Mouse (Mus musculus) frontal cortex, postnatal 10 days (tissue): ENCODE measurements around the gene Pitpnm2.

ENCODE experiments used
- DNase-seq, 2 experiments: peaks; one replicate each; pipeline ENCODE4 v3.0.0; 2022; ENCODE audit warnings: low spot score in 2 of 2, mixed read lengths in 1 of 2

The Pitpnm2 gene

GRCm38 (mm10) chr5:124138066-124138465 lies 111.5 kb downstream of the Pitpnm2 start:
- DNase-seq = no peak

DNA sequence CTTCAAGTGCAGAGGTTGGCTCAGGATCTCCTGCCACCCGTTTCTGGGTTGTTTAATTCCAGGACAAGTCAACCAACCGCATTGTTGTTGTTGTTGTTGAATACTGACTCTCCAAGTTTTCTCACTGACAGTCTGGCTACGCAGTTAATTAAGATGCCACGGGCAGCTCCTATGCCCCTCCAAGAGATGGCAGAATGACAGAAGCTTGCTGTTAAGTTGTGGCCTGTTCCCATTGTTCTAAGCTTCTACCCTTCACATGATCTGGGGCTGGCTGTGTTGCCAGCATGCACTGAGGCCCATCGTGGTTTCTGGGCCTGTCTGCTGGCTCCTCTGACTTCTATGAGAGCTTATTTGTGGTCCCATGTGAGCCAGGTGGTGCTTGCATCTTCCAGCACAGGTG lies 115.3 kb downstream of the Pitpnm2 start:
- DNase-seq = no peak

- DNase-seq = no peak
Observed at GRCm38 (mm10) chr5:124125093-124125492, 124.5 kb downstream of the Pitpnm2 start.

DNA sequence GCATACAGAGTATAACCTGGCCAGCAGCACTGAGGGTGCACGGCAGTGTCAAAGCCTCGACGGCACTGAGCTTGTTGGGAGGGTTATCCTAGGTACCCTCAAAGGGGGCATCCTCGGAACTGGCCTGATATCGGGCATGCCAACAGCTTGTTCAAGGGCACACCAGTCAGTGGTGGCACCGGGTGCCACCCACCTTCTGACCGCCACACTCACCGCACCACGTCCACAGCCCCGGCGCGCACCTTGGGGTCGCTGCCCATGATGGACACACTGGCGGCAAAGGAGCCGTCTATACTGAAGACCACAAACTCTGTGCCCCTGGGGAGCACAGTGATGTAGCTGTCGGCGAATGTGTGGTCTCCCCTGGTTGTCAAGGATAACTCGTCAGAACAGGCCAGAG lies 127.2 kb downstream of the Pitpnm2 start:
- no peak for DNase-seq

GRCm38 (mm10) chr5:124119204-124119603 lies 130.4 kb downstream of the Pitpnm2 start:
- no peak for DNase-seq

GRCm38 (mm10) chr5:124115990-124116845 lies 133.3 kb downstream of the Pitpnm2 start, which contains the start of gene Arl6ip4:
Arl6ip4 (plus strand) TSS chr5:124116089.
- DNase-seq = peak; percentile 77 to 81

- DNase-seq = no peak
Observed at GRCm38 (mm10) chr5:124115531-124115930, 134.0 kb downstream of the Pitpnm2 start.

DNA sequence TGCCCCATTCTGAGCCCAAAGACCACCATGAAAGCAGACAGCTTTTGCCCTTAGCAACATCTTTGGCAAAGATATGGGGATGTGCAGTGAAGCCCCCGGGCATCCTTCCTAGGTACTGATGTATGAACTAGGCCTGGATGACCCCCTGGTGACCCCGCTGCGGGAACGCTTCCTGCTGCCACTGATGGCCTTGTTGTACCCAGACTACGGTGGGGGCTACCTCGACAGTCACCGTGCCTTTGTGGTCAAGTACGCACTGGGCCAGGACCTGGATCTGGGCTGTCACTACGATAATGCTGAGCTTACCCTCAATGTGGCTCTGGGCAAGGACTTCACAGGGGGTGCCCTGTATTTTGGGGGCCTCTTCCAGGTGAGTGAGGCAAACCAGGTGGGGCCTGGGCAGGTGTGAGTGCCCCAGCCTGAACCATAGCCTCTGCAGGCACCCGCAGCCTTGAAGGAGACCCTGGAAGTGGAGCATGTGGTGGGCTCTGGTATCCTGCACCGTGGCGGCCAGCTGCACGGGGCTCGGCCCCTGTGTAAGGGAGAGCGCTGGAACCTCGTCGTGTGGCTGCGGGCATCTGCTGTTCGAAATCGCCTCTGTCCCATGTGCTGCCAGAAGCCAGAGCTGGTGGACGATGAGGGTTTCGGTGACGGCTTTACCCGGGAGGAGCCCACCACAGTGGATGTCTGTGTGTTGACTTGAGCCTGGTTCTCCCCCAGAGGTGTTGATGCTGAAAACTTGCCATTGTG lies 135.1 kb downstream of the Pitpnm2 start:
- DNase-seq = no peak

- peak in 1 of 2 experiments; percentile 62 for DNase-seq
Observed at GRCm38 (mm10) chr5:124113030-124113429, 136.5 kb downstream of the Pitpnm2 start.

- DNase-seq = no peak
Observed at GRCm38 (mm10) chr5:124112531-124112930, 137.0 kb downstream of the Pitpnm2 start.

DNA sequence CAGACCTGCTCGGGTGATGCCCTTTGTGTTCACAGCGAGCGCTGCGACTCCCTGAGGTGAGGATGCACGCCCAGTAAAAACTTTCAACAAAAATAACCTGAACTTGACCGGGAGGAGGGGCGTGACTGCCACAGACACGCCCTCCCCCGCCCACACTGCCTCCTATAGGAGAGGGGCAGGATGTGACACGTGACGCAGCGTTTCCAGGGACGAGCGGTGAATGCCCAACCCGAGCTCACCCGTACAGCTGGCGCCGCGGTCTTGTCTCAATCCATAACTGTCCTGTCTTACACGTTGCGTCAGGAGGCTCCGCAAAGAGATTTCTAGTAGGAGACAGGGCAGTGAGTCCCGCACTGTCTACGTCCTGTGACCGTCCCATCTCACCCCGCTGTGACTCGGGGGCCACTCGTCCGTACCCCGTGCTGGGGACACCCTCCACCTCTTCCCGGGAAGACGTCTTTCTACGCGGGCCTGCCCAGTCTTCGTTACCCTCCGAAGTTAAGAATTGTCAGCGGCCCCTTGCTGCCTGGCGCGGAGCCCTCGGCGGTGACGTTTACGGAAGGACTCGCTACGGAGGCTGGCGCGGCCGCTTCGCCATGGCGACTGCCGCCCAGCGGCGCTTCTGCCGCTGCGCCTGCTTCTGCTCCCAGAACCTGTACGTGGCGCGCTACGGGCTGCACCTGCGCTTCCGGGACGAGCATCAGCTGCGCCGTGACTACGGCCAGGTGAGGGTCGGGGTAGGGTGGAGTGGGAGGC lies 137.6 kb downstream of the Pitpnm2 start, which contains the start of gene Ogfod2:
Gene Ogfod2 (plus strand): TSS at position 556 of the 756 bp plus-strand sequence.
- peak; percentile 87 to 91 for DNase-seq

DNA sequence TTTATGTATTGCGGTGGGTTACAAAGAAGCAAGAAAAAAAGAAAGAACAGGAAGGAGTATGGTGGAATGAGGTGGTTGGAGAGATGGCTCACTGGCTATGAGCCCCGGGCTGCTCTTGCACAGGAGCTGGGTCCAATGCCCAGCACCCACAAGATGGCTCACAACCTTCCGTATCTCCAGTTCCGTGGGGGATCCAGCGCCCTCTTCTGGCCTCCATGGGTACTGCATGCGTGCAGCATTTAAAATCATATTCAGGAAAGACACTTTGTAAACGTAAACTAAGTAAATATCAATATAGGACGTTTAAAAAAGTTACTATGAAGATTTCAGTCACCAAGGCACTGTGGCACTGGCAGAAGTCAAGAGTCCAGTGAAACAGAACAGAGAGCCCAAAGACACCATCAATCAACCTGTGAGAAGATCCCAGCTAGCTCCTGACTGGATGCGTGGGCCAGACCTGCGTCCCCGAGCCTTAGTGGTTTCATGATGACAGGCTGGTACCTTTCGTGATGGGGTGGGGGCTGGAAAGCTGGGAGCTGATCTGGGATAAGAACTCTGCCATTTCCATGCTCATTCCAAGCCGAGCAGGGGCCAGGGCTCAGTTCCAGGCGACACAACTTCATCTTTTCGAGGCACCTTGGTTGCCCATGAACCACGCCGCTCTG lies 138.4 kb downstream of the Pitpnm2 start:
- DNase-seq = no peak

- DNase-seq = no peak
Observed at GRCm38 (mm10) chr5:124103552-124103951, 146.0 kb downstream of the Pitpnm2 start.

GRCm38 (mm10) chr5:124103020-124103419 lies 146.5 kb downstream of the Pitpnm2 start:
- DNase-seq = no peak

GRCm38 (mm10) chr5:124102326-124102725 lies 147.2 kb downstream of the Pitpnm2 start:
- DNase-seq = no peak

GRCm38 (mm10) chr5:124100128-124101044 lies 149.2 kb downstream of the Pitpnm2 start:
- no peak for DNase-seq

DNA sequence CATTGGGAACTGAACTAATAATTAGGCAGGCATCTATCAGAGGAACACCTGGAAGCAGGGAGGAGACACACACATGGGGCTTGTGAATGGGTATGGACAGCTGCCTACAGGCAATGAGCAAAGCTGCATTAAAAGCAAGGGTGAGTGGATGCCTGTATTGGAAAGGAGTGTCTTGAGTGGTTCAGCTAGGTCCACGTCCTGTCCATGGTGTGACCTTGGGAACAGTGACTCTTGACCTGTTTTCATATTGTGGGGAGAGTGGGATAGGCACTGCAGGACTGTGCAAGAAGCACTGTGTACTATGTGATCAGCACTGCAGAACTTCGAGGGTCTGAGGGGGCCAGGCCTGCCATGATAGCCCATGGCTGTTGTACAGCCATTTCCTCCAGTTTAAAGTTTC lies 150.6 kb downstream of the Pitpnm2 start:
- no peak for DNase-seq

DNA sequence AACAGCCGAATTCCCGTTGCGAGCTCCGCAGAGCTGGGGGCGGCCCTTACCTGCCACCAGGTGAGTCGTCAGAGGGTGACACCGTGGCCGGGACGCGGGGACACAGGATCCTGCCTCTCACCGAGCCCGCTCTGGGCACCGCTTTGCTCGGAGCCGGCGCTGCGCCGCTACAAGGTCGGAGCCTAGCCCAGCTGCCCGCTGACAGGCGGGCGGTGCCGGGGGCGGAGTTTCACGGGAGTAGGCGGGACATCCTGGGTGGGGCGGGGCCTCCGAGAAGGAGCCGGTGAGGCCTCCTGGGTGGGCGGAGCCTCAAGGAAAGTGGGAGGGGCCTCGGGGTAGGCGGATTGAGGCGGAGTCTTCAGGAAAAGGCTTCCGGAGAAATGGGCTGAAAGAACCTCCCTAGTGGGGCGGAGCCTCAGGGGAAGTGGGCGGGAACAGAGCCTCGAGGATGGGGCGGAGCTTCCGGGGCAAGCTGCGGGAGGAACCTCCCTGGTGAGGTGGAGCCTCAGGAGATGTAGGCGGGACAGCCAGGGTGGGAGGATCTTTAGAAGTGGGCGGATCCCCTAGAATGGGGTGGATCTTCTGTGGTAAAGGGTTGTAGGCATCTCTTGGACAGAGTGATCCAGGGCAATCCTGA lies 153.8 kb downstream of the Pitpnm2 start, which contains the start of gene Abcb9:
Gene Abcb9 (minus strand): TSS at position 203 of the 637 bp plus-strand sequence.
- peak; percentile 96 to 97 for DNase-seq

- DNase-seq = no peak
Observed at GRCm38 (mm10) chr5:124095077-124095581, 154.4 kb downstream of the Pitpnm2 start.
